Mouse (Mus musculus): ENCODE measurements at regions not wholly inside any gene's neighbourhood (a gene's known extent, or its start where the extent isn't known, plus 50 kb on each side); places are given as distances from the start of the nearest gene placed in this dataset.
A peak's percentile ranks its signal among the peaks of the same experiment; 100 is the strongest.

GRCm38 (mm10) chr1:34930571-34930970 is 80.8 kb downstream of the Plekhb2 start:
- DNase-seq: no peak

DNA sequence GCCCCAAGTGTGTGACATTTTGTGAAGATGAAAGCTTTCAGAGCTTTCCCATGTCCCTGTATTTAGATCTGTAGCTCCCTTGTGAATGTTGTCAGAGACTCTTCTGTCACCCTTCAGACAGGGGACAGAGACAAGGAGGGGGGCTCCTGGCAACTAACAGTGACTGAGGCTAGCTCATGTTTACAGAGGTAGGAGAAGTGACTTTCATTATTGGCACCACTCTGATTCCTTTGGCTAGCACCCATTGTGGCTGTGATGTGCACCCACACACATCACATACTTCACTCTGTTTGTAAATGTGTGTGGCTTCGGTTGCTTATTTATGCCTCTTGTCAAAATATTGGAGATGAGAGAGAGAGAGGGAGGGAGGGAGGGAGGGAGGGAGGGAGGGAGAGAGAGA is 93.4 kb downstream of the Plekhb2 start:
- DNase-seq: no peak

- DNase-seq: no peak
These were observed 112.1 kb downstream of the Plekhb2 start for GRCm38 (mm10) chr1:34961633-34962507.

DNA sequence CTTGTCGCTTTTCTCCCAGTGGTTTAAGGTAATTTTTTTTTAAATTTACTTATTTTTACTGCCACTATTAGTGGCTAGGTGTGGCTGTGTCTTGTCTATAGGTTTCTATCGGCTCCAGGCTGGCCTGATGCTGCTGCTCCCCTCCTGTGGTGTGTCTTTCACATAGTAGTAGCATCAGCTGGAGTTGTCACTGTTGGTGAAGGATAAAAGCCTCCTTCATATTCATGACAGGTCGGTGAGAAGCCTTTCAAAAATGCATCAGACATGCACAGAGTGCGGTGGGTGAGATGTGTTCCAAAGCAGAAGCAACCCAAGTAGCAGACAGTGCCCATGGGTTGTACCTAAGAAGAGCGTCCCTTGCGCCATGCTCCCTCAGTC is 112.7 kb downstream of the Plekhb2 start:
- no peak for DNase-seq

DNA sequence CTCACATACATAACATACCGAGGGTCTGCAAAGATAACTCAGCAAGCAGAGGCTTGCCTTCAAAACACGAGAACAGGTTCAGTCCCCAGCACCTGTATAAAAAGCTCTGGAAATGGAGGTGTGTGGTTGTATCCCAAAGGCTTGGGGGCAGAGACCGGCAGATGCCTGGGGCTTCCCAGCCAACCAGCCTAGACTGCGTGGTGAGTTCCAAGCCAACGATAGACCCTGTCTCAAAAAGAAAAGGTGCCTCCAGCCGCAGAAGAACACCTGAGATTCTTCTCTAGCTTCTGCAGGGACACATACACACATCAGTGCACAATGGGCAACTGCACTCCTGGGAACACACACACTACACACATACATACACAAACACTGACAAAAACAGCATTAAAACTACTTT is 125.0 kb downstream of the Plekhb2 start:
- DNase-seq: no peak

GRCm38 (mm10) chr1:34978156-34978555 is 128.4 kb downstream of the Plekhb2 start:
- no peak for DNase-seq

GRCm38 (mm10) chr1:34979350-34979749 is 129.6 kb downstream of the Plekhb2 start:
- no peak for DNase-seq

- DNase-seq: no peak
These were observed 132.2 kb downstream of the Plekhb2 start for GRCm38 (mm10) chr1:34981934-34982333.

DNA sequence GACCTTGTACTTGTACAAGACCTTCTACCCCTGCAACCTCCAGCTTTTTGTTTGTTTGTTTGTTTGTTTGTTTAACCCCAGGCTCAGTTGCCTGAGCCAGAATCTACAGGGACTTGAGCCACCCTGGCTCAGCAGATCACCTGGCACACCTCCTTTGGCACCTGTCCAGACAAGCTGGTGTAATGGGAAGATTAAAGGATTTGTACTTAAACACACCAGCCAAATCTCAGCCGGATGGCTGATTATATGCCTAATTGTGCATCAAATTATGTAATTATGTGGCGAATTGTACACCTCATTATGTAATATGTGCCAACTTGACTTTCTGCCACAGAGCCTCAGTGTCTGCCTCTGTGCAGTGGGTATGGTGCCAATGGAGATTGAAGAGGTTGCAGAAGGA is 133.2 kb downstream of the Plekhb2 start:
- no peak for DNase-seq

DNA sequence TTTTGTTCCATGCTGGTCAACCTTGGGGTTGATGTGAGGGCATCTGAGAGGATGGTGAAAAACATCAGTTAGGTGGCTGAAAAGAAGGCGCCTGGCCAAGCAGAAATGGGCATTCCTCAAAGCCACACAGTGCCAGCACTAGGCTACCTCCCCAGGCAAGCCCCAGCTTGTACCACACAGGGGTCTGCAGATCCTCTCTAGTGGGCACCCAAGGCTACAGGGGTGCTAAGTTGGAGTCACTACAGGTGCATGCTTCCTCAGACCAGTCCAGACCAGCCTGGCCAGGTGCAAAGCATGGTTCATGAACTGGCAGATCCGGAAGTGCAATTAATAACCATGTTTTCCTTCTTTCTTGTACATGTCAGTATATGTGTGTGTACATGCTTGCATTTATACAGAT is 137.1 kb downstream of the Plekhb2 start:
- DNase-seq: no peak

- peak; percentile 4 for DNase-seq
These were observed 138.0 kb downstream of the Plekhb2 start for GRCm38 (mm10) chr1:34987650-34988221.

- DNase-seq: peak; percentile 6
These were observed 138.4 kb downstream of the Plekhb2 start for GRCm38 (mm10) chr1:34988225-34988624.

DNA sequence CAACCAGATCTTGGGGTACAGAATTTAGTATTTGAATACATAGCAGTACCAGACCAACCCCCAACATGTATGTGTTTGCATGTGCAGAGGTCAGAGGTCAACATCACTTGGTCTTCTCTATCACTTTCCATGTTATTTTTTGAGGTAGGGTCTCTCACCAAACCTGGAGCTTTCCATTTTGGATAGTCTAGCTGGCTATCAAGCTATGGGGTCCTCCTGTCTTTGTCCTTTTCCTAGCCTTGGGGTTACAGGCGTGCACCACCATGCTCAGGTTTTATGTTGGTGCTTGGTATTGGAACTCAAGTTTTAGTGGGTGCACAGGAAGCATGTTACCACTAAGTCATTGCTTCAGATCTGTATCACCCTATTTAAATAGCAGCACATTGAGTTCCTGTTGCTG is 151.0 kb downstream of the Plekhb2 start:
- no peak for DNase-seq

DNA sequence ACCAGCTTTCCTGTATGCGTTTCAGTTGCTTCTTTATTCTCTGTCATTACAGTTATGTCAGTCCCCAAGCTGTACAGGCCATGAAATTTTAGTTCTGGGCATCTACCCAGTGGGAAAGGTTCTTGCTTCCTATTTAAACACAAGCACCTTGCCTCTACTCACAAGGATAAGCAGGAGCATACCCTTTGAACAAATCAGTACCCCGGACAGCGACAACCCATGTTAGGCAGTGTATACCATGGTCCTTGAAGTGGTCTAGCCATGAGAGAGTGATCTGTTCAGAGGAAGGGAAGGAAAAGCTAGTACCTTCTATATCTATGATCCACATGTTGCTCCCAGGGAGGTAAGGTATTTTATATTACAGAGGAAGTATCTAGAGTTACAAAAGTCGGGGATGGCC is 167.7 kb downstream of the Plekhb2 start:
- no peak for DNase-seq

GRCm38 (mm10) chr1:35032619-35033018 is 182.8 kb downstream of the Plekhb2 start:
- peak; percentile 6 for DNase-seq

DNA sequence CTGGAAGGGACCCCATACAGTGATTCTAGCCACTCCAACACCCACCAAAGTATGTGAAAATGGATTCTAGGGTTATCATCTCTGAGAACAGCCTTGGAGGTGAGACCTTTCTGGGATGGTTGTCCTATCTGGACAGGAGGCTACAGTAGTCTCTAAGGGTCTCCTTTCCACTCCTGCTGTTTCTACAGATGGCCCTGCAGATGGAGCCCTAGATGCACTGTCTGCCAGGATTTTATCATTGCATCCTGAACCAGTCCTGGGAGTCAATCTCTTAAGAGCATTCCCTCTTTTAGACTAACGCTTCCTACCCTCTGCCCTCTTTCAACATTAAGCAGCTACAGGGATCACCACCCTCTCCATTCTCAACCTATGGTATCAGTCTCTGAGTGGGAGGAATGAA is 223.0 kb downstream of the Plekhb2 start:
- no peak for DNase-seq

GRCm38 (mm10) chr1:35094873-35095272 is 245.1 kb downstream of the Plekhb2 start:
- DNase-seq: no peak

DNA sequence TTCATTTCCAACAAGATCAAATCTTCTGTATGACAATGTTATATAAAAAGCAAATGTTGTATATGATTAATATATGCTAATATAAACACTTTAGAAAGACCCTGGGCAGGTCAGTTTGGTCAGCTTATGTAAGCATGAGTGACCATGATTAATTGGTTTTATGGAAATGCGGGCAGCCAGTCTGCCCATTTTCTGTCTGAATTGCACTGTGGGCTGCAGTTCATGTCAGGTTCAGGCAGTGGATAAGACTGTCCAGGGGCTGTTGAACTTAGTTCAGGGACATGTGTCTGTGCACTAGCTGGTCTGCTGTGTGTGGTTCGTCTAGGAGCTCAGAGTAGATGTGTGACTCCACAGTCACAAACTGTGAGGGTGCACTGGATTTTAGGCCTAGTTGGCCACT is 246.0 kb downstream of the Plekhb2 start:
- no peak for DNase-seq

DNA sequence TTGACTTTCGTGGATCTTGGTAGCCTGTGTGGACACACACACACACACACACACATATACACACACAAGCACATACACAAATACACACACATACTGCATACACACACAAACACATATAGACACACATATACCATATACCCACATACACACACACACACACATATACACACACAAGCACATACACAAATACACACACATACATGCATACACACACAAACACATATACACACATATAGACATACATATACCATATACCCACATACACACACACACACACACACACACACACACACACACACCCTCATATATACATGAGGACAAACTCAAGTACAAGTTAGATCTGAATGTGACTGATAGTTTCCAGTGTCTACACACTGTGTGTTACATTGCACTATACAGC is 256.9 kb downstream of the Plekhb2 start:
- DNase-seq: no peak

DNA sequence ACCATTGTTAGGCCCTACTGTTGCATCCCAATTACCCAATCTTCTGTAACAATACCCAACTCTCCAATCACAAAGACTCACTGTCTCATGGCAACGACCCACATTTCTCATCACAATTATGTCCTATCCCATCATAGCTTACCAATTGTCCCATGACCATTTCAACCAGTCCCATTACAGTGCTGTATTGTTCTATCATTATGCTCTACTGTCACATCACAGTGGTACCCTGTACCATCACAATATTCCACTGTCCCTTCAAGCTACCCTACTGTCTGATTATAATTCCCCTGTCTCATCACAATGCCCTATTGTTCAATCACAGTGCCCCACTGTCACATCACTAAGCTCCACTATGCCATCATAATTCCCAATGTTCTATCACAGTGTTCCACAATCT is 260.0 kb downstream of the Plekhb2 start:
- no peak for DNase-seq

GRCm38 (mm10) chr1:35115521-35115920 is 265.7 kb downstream of the Plekhb2 start:
- DNase-seq: no peak

DNA sequence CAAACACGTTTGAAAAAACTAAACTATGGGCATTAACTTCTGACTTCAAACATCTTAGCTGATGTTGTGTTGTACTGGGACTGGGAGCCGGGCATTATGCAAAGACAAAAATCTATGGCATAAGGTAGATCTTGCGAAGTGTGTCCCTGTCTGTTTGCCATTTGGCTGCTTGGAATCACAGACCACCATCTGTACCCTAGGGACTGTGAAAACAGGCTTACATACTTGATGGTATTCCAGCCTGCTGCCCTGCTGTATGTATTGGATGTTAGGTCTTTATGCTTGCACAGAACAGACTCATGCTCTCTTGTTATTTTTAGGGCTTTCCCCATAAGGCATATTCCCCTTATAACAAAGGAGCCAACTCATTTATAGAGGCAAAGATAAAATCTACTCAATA is 288.1 kb downstream of the Plekhb2 start:
- peak; percentile 27 for DNase-seq

GRCm38 (mm10) chr1:35149036-35149435 is 299.3 kb downstream of the Plekhb2 start:
- DNase-seq: no peak

DNA sequence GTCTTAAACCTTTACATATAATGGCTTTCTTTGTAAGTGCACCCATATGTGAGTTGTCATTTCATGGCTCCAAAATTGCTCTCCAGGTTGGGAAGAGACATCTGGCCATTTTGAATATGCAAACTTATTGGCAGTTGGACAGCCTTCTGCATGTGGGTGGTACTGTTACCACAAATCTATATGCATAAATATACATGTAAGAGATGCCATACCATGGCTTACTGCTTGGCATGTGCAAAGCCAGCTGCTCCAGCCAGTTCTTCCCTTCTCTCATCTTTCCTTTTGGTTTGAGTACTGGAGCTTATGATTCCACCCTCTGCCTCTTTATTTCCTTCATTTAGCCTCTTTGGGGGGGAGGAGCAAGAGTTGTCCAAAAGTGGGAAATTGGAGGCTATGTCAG is 312.7 kb downstream of the Plekhb2 start:
- peak; percentile 76 for DNase-seq

DNA sequence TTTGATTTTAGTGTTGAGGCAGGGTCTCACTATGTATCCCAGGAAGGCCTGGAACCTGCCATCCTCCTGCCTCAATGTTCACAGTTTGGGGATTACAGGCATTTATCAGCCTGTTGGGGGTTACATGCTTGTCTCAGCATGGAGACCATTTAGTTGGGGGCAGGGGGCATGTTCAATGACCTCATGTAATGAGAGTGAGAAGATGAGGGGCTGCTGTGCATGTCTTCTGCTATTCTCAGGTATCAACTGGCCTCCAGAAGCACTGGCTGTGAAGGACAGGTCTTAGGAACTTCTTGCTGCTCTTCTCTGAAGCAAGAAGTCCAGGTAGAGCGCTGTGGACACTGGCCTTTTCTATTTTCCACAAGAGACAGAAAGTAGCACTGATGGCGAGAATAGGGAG is 350.9 kb downstream of the Plekhb2 start:
- no peak for DNase-seq

Data from layer of hippocampus, adult 9-11 months (tissue).